Mouse (Mus musculus): ENCODE data around the gene Cnnm3.

DNA sequence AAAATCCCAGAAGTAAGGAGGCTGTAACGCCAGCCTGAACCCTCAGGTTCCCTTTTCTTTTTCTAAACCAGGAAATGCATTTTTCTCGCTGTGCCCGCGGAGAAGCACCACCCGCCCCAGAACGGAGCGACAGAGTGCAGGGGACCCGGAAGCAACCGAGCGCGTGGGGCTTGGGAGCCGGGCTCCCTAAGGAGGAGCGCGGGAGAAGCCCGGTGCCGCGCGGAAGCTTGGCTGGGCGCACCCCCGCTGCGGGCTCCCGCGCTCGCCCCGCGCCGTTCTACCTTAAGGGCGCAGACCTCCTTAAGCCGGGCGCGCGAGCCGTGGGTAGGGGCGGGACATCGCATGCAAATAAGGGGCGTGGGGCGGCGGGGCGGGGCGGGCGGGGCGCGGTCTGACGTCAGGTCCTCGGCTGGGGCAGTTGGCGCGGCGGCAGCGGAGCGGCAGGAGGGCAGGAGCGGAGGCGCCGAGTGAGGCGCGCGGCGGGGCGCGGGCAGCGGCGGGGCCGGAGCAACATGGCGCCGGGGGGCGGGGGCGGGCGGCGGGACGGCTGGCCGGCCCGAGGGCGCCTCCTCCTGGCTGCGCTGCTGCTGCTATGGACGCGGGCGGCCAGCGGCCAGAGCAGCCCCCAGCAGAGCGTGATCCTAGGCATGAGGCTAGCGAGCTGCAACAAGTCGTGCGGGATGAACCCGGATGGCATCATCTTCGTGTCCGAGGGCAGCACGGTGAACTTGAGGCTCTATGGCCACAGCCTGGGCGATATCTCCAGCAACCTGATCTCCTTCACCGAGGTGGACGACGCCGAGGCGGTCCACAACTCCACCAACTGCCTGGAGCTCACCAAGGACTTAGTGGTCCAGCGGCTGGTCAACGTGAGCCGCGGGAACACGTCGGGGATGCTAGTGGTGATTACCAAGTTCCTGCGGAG lies 40.2 kb upstream of the Cnnm3 start, which contains the start of gene Cnnm4:
- peak; percentile 38; the same call in 1 of the 2 replicates for TF ChIP-seq POLR2A (IDR thresholded peaks at IDR 0.05; ENCODE audit: borderline replicate concordance, extremely low read depth, low read depth, low read length)
- peak; percentile 15; the same call in 1 of the 2 replicates for TF ChIP-seq CTCF (IDR thresholded peaks at IDR 0.05; ENCODE audit: insufficient read depth, low read length)
